Mouse (Mus musculus): ENCODE measurements at regions not wholly inside any gene's neighbourhood (a gene's known extent, or its start where the extent isn't known, plus 50 kb on each side); places are given as distances from the start of the nearest gene placed in this dataset.

GRCm38 (mm10) chr4:31525638-31526207 lies 438.2 kb upstream of the Map3k7 start:
- ATAC-seq, result no peak

- ATAC-seq, result no peak
These were observed 427.1 kb upstream of the Map3k7 start for GRCm38 (mm10) chr4:31536811-31537210.

GRCm38 (mm10) chr4:31553780-31554394 lies 410.0 kb upstream of the Map3k7 start:
- ATAC-seq, result no peak

GRCm38 (mm10) chr4:31555077-31555476 lies 408.8 kb upstream of the Map3k7 start:
- no peak for ATAC-seq

- ATAC-seq, result no peak
These were observed 406.6 kb upstream of the Map3k7 start for GRCm38 (mm10) chr4:31557261-31557660.

- no peak for ATAC-seq
These were observed 403.6 kb upstream of the Map3k7 start for GRCm38 (mm10) chr4:31560305-31560704.

- no peak for ATAC-seq
These were observed 402.7 kb upstream of the Map3k7 start for GRCm38 (mm10) chr4:31561183-31561582.

- ATAC-seq, result no peak
These were observed 402.1 kb upstream of the Map3k7 start for GRCm38 (mm10) chr4:31561823-31562222.

- no peak for ATAC-seq
These were observed 397.7 kb upstream of the Map3k7 start for GRCm38 (mm10) chr4:31566158-31566557.

- no peak for ATAC-seq
These were observed 397.1 kb upstream of the Map3k7 start for GRCm38 (mm10) chr4:31566834-31567233.

GRCm38 (mm10) chr4:31569687-31570086 lies 394.2 kb upstream of the Map3k7 start:
- no peak for ATAC-seq

- ATAC-seq, result no peak
These were observed 386.8 kb upstream of the Map3k7 start for GRCm38 (mm10) chr4:31576982-31577579.

GRCm38 (mm10) chr4:31583495-31583894 lies 380.4 kb upstream of the Map3k7 start:
- no peak for ATAC-seq

GRCm38 (mm10) chr4:31584171-31584570 lies 379.7 kb upstream of the Map3k7 start:
- ATAC-seq, result no peak

GRCm38 (mm10) chr4:31594089-31594488 lies 369.8 kb upstream of the Map3k7 start:
- ATAC-seq, result no peak

GRCm38 (mm10) chr4:31601536-31601935 lies 362.4 kb upstream of the Map3k7 start:
- ATAC-seq, result no peak

- no peak for ATAC-seq
These were observed 360.1 kb upstream of the Map3k7 start for GRCm38 (mm10) chr4:31603776-31604175.

GRCm38 (mm10) chr4:31608811-31609210 lies 355.1 kb upstream of the Map3k7 start:
- no peak for ATAC-seq

- no peak for ATAC-seq
These were observed 354.3 kb upstream of the Map3k7 start for GRCm38 (mm10) chr4:31609559-31609958.

GRCm38 (mm10) chr4:31612147-31612824 lies 351.6 kb upstream of the Map3k7 start:
- ATAC-seq, result no peak

GRCm38 (mm10) chr4:31612825-31613514 lies 350.9 kb upstream of the Map3k7 start:
- no peak for ATAC-seq

- no peak for ATAC-seq
These were observed 346.3 kb upstream of the Map3k7 start for GRCm38 (mm10) chr4:31617572-31617971.

- no peak for ATAC-seq
These were observed 345.9 kb upstream of the Map3k7 start for GRCm38 (mm10) chr4:31618026-31618425.

Measured in CD4-positive, CD25-positive, alpha-beta regulatory T cell, adult 4 months (primary cell).